Mouse (Mus musculus): ENCODE results near the gene Rhox3h.
"Not testable (repeated sequence)": the region's sequence is repeated elsewhere in the genome, so short reads cannot be mapped to it uniquely, and the experiment has no call there.

Rhox3h gene

GRCm38 (mm10) chrX:37668664-37669063 is at the start of gene Rhox3h:
Rhox3h (minus strand) TSS chrX:37668764.
- DNase-seq (ENCODE audit: low spot score in 2 of 2), result not testable (repeated sequence)

GRCm38 (mm10) chrX:37701821-37702387 is 33.3 kb upstream of the Rhox3h start:
- no peak for DNase-seq (ENCODE audit: low spot score in 2 of 2)

- DNase-seq (ENCODE audit: low spot score in 2 of 2), result no peak
These were observed 23.7 kb upstream of the Rhox3h start for GRCm38 (mm10) chrX:37692261-37692660.

- DNase-seq (ENCODE audit: low spot score in 2 of 2), result no peak
These were observed 14.6 kb upstream of the Rhox3h start for GRCm38 (mm10) chrX:37683031-37683715.

GRCm38 (mm10) chrX:37673177-37673576 is 4.6 kb upstream of the Rhox3h start, which contains the start of gene Rhox2h:
Rhox2h (minus strand) TSS chrX:37673277.
- DNase-seq (ENCODE audit: low spot score in 2 of 2), result not testable (repeated sequence)

GRCm38 (mm10) chrX:37651227-37651626 is 17.3 kb downstream of the Rhox3h start, which contains the start of gene Rhox4g:
Rhox4g (minus strand) TSS chrX:37651327.
- not testable (repeated sequence) for DNase-seq (ENCODE audit: low spot score in 2 of 2)

- DNase-seq (ENCODE audit: low spot score in 2 of 2), result not testable (repeated sequence)
These were observed 25.2 kb downstream of the Rhox3h start, which contains the start of gene Rhox2g for GRCm38 (mm10) chrX:37643370-37643769. Rhox2g (minus strand) TSS chrX:37643470.

GRCm38 (mm10) chrX:37628512-37628911 is 40.1 kb downstream of the Rhox3h start, which contains the start of gene Rhox3g:
Rhox3g (minus strand) TSS chrX:37628612.
- DNase-seq (ENCODE audit: low spot score in 2 of 2), result not testable (repeated sequence)
